Comparison of ENCODE assay signal across 8 mouse cellular contexts in the genomic region with DNA sequence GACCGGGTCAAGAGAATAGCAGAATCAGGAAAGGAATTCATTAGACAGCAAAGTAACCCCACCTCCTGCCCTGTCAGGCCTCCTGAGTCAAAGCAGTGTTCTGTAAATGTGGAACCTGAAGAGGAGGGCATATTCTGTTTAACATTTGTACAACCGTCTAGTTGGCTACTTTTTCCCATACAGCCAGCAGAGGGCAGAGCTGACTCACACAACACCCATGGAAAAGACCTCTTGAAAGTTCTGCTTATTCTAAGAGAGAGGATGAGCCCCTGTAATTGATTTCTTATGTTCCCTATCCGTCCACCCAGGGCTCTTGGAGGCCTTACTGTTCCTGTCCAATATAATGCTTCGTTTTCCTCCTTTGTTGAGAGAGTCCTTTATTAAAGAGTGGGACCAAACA. TPM values are rescaled to one million over a fixed set of nuclear protein-coding genes. Genes with fewer than 3 reads are reported as not detected.
A peak's percentile ranks its signal among the peaks of the same experiment; 100 is the strongest.
DNase-seq lines count a peak whose midpoint lies in the region; ATAC-seq and TF ChIP-seq lines count a peak whose summit lies in the region.

No protein-coding gene starts in this region.

- intact Hi-C loops in gastrocnemius, adult 2 months (cut with DNase I), result no loop called here

- H3K4me3 ChIP-seq in gastrocnemius, adult 2 months, result no peak overlapping the region
- H3K4me3 ChIP-seq in forebrain, embryonic 15.5 days, result no peak overlapping the region
- H3K4me3 ChIP-seq in midbrain, postnatal 0 days (ENCODE audit: low read depth, low read length), result no peak overlapping the region

- no peaks in the 10 kb centered on the region for H3K27me3 ChIP-seq in forebrain, embryonic 15.5 days
- H3K27me3 ChIP-seq in midbrain, postnatal 0 days (ENCODE audit: insufficient read depth, low read length), result no peaks in the 10 kb centered on the region

- no peaks in the 10 kb centered on the region for H3K4me1 ChIP-seq in forebrain, embryonic 15.5 days
- no peaks in the 10 kb centered on the region for H3K4me1 ChIP-seq in midbrain, postnatal 0 days (ENCODE audit: insufficient read depth, low read length)

- WGBS in forebrain, embryonic 15.5 days, result 16% methylated on average over 4 of the region's 4 CpGs
- 19% methylated on average over 4 of the region's 4 CpGs for WGBS in midbrain, postnatal 0 days

- H3K4me2 ChIP-seq in forebrain, embryonic 15.5 days (replicated peaks), result no peak overlapping the region
- no peak overlapping the region for H3K4me2 ChIP-seq in midbrain, postnatal 0 days (ENCODE audit: low read depth, low read length, poor library complexity, severe bottlenecking)

- H3K27ac ChIP-seq in gastrocnemius, adult 2 months, result no peak overlapping the region
- H3K27ac ChIP-seq in forebrain, embryonic 15.5 days (replicated peaks), result no peak overlapping the region
- H3K27ac ChIP-seq in midbrain, postnatal 0 days (ENCODE audit: low read depth, low read length), result no peak overlapping the region

- peak; percentile 41 for TF ChIP-seq CTCF in gastrocnemius, adult 2 months (IDR thresholded peaks at IDR 0.05)
- peak; percentile 82 for TF ChIP-seq CTCF in midbrain, postnatal 0 days (IDR thresholded peaks at IDR 0.05)

- H3K9ac ChIP-seq in forebrain, embryonic 15.5 days (replicated peaks), result no peak overlapping the region
- no peak overlapping the region for H3K9ac ChIP-seq in midbrain, postnatal 0 days (replicated peaks; ENCODE audit: low read length, poor library complexity, severe bottlenecking)

- ATAC-seq in forebrain, embryonic 15.5 days (replicated peaks), result 0 out of 2 replicates have a peak, but pooled peaks have one; percentile 58
- peak; percentile 65; the same call in 1 of the 2 replicates for ATAC-seq in midbrain, postnatal 0 days (ENCODE audit: low FRiP score)

- DNase-seq in gastrocnemius, adult 2 months, result no peak
- no peak for DNase-seq in gastrocnemius, adult 18-20 months (ENCODE audit: low spot score)
- DNase-seq in ES-CJ7 (ENCODE audit: low read depth, low spot score), result peak; percentile 67
- DNase-seq in layer of hippocampus, postnatal 14 days (ENCODE audit: low spot score in 2 of 2), result peak; percentile 37 to 39
- peak; percentile 64 for DNase-seq in midbrain, postnatal 0 days (ENCODE audit: low spot score)
- no peak for DNase-seq in MN1 (ENCODE audit: low spot score)
- no peak for DNase-seq in cerebellum, adult 11-12 months

- H3K36me3 ChIP-seq in forebrain, embryonic 15.5 days, result no peaks in the 10 kb centered on the region
- no peaks in the 10 kb centered on the region for H3K36me3 ChIP-seq in midbrain, postnatal 0 days (ENCODE audit: insufficient read depth, low read length)

- H3K9me3 ChIP-seq in forebrain, embryonic 15.5 days, result no peaks in the 10 kb centered on the region
- no peaks in the 10 kb centered on the region for H3K9me3 ChIP-seq in midbrain, postnatal 0 days (ENCODE audit: low read length)

RNA-seq across cellular contexts. Expression of a gene that starts 3.6 kb away (rescaled TPM):
- total RNA-seq in gastrocnemius, adult 2 months (2021), result not detected
- total RNA-seq in gastrocnemius, adult 18-20 months (2021), result not detected
- polyA plus RNA-seq in forebrain, embryonic 15.5 days (2015; fragmentation: Nextera tagmentation; extraction: Ambion mirVana), result not detected in 2 replicates
- total RNA-seq in layer of hippocampus, postnatal 14 days (2021), result not detected
- not detected in 2 replicates for total RNA-seq in midbrain, postnatal 0 days (2014; rRNA removed)
- polyA plus RNA-seq in midbrain, postnatal 0 days (2015; fragmentation: Nextera tagmentation; extraction: Ambion mirVana), result not detected in 2 replicates

RNA-seq across cellular contexts. Expression of a gene that starts 23.2 kb away (rescaled TPM):
- total RNA-seq in gastrocnemius, adult 2 months (2021), result not detected
- total RNA-seq in gastrocnemius, adult 18-20 months (2021), result under 1 TPM in 1 of 2 experiments, not detected in 1; 0.90 TPM
- not detected in 2 replicates for polyA plus RNA-seq in forebrain, embryonic 15.5 days (2015; fragmentation: Nextera tagmentation; extraction: Ambion mirVana)
- total RNA-seq in layer of hippocampus, postnatal 14 days (2021), result not detected
- not detected in 2 replicates for total RNA-seq in midbrain, postnatal 0 days (2014; rRNA removed)
- not detected in 2 replicates for polyA plus RNA-seq in midbrain, postnatal 0 days (2015; fragmentation: Nextera tagmentation; extraction: Ambion mirVana)

RNA-seq across cellular contexts. Expression of a gene that starts 23.3 kb away (rescaled TPM):
- total RNA-seq in gastrocnemius, adult 2 months (2021), result not detected
- not detected for total RNA-seq in gastrocnemius, adult 18-20 months (2021)
- not detected in 2 replicates for polyA plus RNA-seq in forebrain, embryonic 15.5 days (2015; fragmentation: Nextera tagmentation; extraction: Ambion mirVana)
- total RNA-seq in layer of hippocampus, postnatal 14 days (2021), result not detected
- total RNA-seq in midbrain, postnatal 0 days (2014; rRNA removed), result not detected in 2 replicates
- polyA plus RNA-seq in midbrain, postnatal 0 days (2015; fragmentation: Nextera tagmentation; extraction: Ambion mirVana), result not detected in 2 replicates

RNA-seq across cellular contexts. Expression of a gene that starts 55.3 kb away (rescaled TPM):
- not detected for total RNA-seq in gastrocnemius, adult 2 months (2021)
- total RNA-seq in gastrocnemius, adult 18-20 months (2021), result not detected
- 0.22 TPM in 1 of 2 replicates, not detected in the other for polyA plus RNA-seq in forebrain, embryonic 15.5 days (2015; fragmentation: Nextera tagmentation; extraction: Ambion mirVana)
- not detected for total RNA-seq in layer of hippocampus, postnatal 14 days (2021)
- total RNA-seq in midbrain, postnatal 0 days (2014; rRNA removed), result 0.33 TPM in 1 of 2 replicates, not detected in the other
- polyA plus RNA-seq in midbrain, postnatal 0 days (2015; fragmentation: Nextera tagmentation; extraction: Ambion mirVana), result 0.23 TPM in 1 of 2 replicates, not detected in the other

RNA-seq across cellular contexts. Expression of a gene that starts 57.0 kb away (rescaled TPM):
- not detected for total RNA-seq in gastrocnemius, adult 2 months (2021)
- not detected for total RNA-seq in gastrocnemius, adult 18-20 months (2021)
- polyA plus RNA-seq in forebrain, embryonic 15.5 days (2015; fragmentation: Nextera tagmentation; extraction: Ambion mirVana), result not detected in 2 replicates
- not detected for total RNA-seq in layer of hippocampus, postnatal 14 days (2021)
- total RNA-seq in midbrain, postnatal 0 days (2014; rRNA removed), result not detected in 2 replicates
- 0.12 TPM in 1 of 2 replicates, not detected in the other for polyA plus RNA-seq in midbrain, postnatal 0 days (2015; fragmentation: Nextera tagmentation; extraction: Ambion mirVana)

Comparison
In these comparisons a context has a peak if more than half of its experiments do, and no peak if none do; other contexts are left out.
1. DNase-seq: peak in ES-CJ7 (single experiment), layer of hippocampus, postnatal 14 days (2 of 2) and midbrain, postnatal 0 days (single experiment); none in gastrocnemius, adult 2 months (single experiment), gastrocnemius, adult 18-20 months (single experiment), MN1 (single experiment) and cerebellum, adult 11-12 months (single experiment).